Mouse (Mus musculus): ENCODE measurements at regions not wholly inside any gene's neighbourhood (a gene's known extent, or its start where the extent isn't known, plus 50 kb on each side); places are given as distances from the start of the nearest gene placed in this dataset.

DNA sequence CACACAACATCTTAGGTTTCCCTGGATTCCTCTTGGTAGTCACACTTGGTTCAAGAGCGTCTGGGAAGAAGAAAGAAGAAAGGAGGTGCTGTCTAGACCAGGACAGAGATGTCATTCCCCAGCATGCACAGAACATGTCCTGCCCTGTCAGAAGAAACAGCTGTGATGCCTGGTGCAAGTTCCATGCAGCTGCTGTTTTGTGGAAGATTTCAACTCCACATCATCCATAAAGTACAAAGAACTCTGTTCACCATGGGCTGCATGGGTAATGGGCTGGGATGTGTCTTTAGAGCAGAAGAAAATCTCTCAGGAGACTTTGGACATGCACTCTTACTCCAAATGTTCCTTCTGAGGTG is 262.8 kb downstream of the Gm11361 start:
- WGBS = 71% methylated on average over 1 of the region's 1 CpGs
- no peaks in the 10 kb centered on the region for H3K9me3 ChIP-seq (ENCODE audit: control insufficient read depth, low read length)
- no peaks in the 10 kb centered on the region for H3K36me3 ChIP-seq (ENCODE audit: control insufficient read depth, insufficient read depth, low read length)
- H3K27me3 ChIP-seq (ENCODE audit: control insufficient read depth, insufficient read depth, low read length) = no peaks in the 10 kb centered on the region
- H3K4me3 ChIP-seq (ENCODE audit: low read depth, low read length) = no peak overlapping the region
- peaks cover 5% of the 10 kb centered on the region for H3K4me1 ChIP-seq (ENCODE audit: control insufficient read depth, insufficient read depth, low read length)
- H3K27ac ChIP-seq (ENCODE audit: low read depth, low read length) = no peak overlapping the region
- no peak overlapping the region for H3K9ac ChIP-seq (ENCODE audit: low read length)
- DNase-seq (ENCODE audit: low spot score, missing footprints) = no peak
- H3K4me2 ChIP-seq = no peak overlapping the region
- ATAC-seq (ENCODE audit: low FRiP score) = no peak

DNA sequence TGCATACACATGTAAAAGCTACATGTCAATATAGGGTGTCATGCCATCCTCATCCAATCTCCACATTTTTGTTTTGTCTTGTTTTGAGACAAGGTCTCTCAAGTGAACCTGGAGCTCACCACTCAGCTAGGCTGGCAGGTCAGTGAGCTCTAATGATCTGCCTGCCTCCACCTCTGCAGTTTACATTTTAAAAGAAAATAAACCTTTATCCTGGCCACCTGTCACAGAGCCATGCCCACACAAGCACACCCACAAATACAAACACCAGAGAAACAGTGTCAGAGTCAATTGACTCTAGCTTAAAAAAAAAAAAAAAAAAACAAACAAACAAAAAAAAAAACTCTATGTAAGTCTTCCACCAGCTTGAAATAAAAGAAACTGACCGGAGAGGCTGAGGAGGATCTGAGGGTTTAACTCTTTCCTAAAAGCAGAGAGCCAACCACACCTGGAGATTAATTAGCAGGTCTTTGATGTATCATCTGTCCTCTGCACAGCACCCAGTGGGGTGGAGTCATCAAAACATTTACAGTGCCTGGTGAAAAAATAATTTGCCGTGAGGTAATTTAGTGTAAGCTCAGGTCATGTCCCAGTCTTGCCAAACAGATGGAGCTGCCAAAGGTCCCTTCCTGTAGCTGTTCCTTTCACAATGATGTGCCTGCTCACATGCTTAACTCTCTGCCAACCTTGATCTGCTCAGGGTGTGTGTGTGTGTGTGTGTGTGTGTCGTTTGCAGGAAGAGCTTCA is 262.2 kb downstream of the Gm11361 start:
- H3K4me1 ChIP-seq (ENCODE audit: control insufficient read depth, insufficient read depth, low read length) = peaks cover 5% of the 10 kb centered on the region
- no peak for ATAC-seq (ENCODE audit: low FRiP score)
- no peak for DNase-seq (ENCODE audit: low spot score, missing footprints)
- H3K4me2 ChIP-seq = no peak overlapping the region
- no peak overlapping the region for H3K27ac ChIP-seq (ENCODE audit: low read depth, low read length)
- H3K36me3 ChIP-seq (ENCODE audit: control insufficient read depth, insufficient read depth, low read length) = no peaks in the 10 kb centered on the region
- H3K9ac ChIP-seq (ENCODE audit: low read length) = no peak overlapping the region
- no peaks in the 10 kb centered on the region for H3K27me3 ChIP-seq (ENCODE audit: control insufficient read depth, insufficient read depth, low read length)
- H3K4me3 ChIP-seq (ENCODE audit: low read depth, low read length) = no peak overlapping the region
- no peaks in the 10 kb centered on the region for H3K9me3 ChIP-seq (ENCODE audit: control insufficient read depth, low read length)
- 74% methylated on average over 3 of the region's 3 CpGs for WGBS

DNA sequence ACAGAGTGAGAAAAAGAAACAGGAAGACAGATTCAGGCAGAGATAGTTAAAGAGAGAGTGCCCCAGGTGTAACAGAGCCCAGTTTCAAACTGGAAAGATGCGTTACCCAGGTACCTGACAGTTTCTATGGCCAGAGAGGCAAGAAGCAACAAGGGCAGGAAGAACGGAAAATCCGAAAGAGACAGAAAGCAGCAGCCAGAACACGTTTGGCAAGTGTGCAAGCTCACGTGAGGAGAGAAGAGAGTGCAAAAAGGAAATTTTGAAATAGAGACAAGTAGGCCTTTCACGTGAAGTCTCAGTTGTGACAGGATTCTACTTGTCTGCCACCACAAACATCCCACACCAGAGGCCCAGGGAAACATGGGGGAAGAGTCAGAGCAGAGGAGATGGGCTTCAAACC is 259.8 kb downstream of the Gm11361 start:
- H3K27me3 ChIP-seq (ENCODE audit: control insufficient read depth, insufficient read depth, low read length) = no peaks in the 10 kb centered on the region

DNA sequence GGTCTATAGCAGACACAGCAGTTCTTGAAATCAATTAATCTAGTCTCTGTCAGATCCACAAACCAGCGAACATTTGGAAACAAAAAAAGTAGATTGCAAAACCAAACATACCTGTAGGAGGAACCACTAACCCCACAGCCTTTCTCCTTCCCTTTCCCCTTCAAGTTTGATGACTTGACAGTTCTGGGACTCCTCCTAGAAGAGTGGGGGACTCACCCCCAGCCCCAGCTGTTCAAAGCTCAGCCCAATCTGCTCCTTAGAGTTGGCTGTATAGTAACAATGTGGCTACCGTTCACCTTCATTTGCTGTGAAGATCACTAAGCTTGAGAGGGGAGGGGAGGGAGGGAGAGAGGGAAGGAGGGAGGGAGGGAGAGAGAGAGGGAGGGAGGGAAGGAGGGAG is 259.3 kb downstream of the Gm11361 start:
- DNase-seq (ENCODE audit: low spot score, missing footprints) = no peak
- ATAC-seq (ENCODE audit: low FRiP score) = no peak
- H3K27me3 ChIP-seq (ENCODE audit: control insufficient read depth, insufficient read depth, low read length) = no peaks in the 10 kb centered on the region
- 56% methylated on average over 2 of the region's 2 CpGs for WGBS
- no peak overlapping the region for H3K27ac ChIP-seq (ENCODE audit: low read depth, low read length)
- H3K4me1 ChIP-seq (ENCODE audit: control insufficient read depth, insufficient read depth, low read length) = peaks cover 5% of the 10 kb centered on the region
- no peaks in the 10 kb centered on the region for H3K36me3 ChIP-seq (ENCODE audit: control insufficient read depth, insufficient read depth, low read length)
- H3K4me3 ChIP-seq (ENCODE audit: low read depth, low read length) = no peak overlapping the region
- H3K9ac ChIP-seq (ENCODE audit: low read length) = no peak overlapping the region
- no peaks in the 10 kb centered on the region for H3K9me3 ChIP-seq (ENCODE audit: control insufficient read depth, low read length)
- no peak overlapping the region for H3K4me2 ChIP-seq

More for the DNA sequence above, 259.8 kb downstream of the Gm11361 start:
- 83% methylated on average over 6 of the region's 6 CpGs for WGBS
- Histone ChIP-seq H3K36me3 (ENCODE audit: control insufficient read depth, insufficient read depth, low read length) (no peaks in the 10 kb centered on the region), H3K9me3 (ENCODE audit: control insufficient read depth, low read length) (no peaks in the 10 kb centered on the region), H3K27ac (ENCODE audit: low read depth, low read length) (no peak overlapping the region; the same call in 1 of the 2 replicates), H3K4me2 (no peak overlapping the region), H3K4me3 (ENCODE audit: low read depth, low read length) (no peak overlapping the region), H3K9ac (ENCODE audit: low read length) (no peak overlapping the region), H3K4me1 (ENCODE audit: control insufficient read depth, insufficient read depth, low read length) (peaks cover 5% of the 10 kb centered on the region)
- ATAC-seq (ENCODE audit: low FRiP score) (no peak), DNase-seq (ENCODE audit: low spot score, missing footprints) (no peak)

DNA sequence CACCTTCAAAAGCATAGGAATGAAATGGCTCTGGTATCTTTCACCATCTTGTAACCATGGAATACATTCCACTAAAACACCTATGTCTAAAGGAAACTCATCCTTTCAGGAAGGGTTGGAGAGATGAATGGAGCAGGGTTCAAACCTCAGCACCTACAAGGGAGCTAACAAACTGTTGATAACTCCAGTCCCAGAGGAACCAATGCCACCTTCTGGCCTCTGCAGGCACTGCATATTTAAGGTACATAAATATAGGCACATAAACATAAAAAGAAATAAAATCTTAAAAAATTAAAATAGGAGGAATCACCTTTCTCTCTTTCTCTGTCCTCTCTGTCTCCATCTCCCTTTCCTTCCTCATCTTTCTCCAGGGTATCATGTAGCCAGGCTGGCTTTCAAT is 256.9 kb downstream of the Gm11361 start:
- H3K9me3 ChIP-seq (ENCODE audit: control insufficient read depth, low read length) = no peaks in the 10 kb centered on the region
- H3K36me3 ChIP-seq (ENCODE audit: control insufficient read depth, insufficient read depth, low read length) = no peaks in the 10 kb centered on the region
- ATAC-seq (ENCODE audit: low FRiP score) (no peak), DNase-seq (ENCODE audit: low spot score, missing footprints) (no peak)
- no peak overlapping the region for H3K9ac ChIP-seq (ENCODE audit: low read length)
- H3K27ac ChIP-seq (ENCODE audit: low read depth, low read length) = no peak overlapping the region
- H3K27me3 ChIP-seq (ENCODE audit: control insufficient read depth, insufficient read depth, low read length) = no peaks in the 10 kb centered on the region
- H3K4me3 ChIP-seq (ENCODE audit: low read depth, low read length) = no peak overlapping the region
- peaks cover 5% of the 10 kb centered on the region for H3K4me1 ChIP-seq (ENCODE audit: control insufficient read depth, insufficient read depth, low read length)
- no peak overlapping the region for H3K4me2 ChIP-seq

DNA sequence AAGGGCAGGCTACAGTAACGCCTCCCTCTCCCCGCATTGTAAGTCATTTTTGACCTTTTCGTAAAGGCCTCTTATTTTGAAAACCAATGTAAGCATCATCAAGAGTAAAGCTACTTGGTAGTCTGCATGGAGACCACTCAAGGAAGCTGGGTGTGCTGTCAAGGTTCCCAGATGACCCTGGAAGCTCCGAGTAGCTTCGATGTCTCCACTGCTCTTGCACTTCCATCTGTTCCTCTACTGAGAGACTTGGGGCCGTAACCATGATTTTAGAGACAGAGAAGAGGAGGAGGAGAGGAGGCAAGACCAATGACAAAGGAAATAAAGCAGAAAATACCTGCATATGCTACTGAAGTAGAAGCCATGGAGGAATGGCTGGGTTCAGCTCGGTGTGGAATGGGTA is 256.0 kb downstream of the Gm11361 start:
- ATAC-seq (ENCODE audit: low FRiP score) (no peak), DNase-seq (ENCODE audit: low spot score, missing footprints) (no peak)
- no peak overlapping the region for H3K9ac ChIP-seq (ENCODE audit: low read length)
- H3K27me3 ChIP-seq (ENCODE audit: control insufficient read depth, insufficient read depth, low read length) = no peaks in the 10 kb centered on the region
- WGBS = 94% methylated on average over 7 of the region's 7 CpGs
- peaks cover 5% of the 10 kb centered on the region for H3K4me1 ChIP-seq (ENCODE audit: control insufficient read depth, insufficient read depth, low read length)
- no peak overlapping the region for H3K4me3 ChIP-seq (ENCODE audit: low read depth, low read length)
- no peaks in the 10 kb centered on the region for H3K9me3 ChIP-seq (ENCODE audit: control insufficient read depth, low read length)
- H3K36me3 ChIP-seq (ENCODE audit: control insufficient read depth, insufficient read depth, low read length) = no peaks in the 10 kb centered on the region
- H3K4me2 ChIP-seq = no peak overlapping the region
- H3K27ac ChIP-seq (ENCODE audit: low read depth, low read length) = no peak overlapping the region

DNA sequence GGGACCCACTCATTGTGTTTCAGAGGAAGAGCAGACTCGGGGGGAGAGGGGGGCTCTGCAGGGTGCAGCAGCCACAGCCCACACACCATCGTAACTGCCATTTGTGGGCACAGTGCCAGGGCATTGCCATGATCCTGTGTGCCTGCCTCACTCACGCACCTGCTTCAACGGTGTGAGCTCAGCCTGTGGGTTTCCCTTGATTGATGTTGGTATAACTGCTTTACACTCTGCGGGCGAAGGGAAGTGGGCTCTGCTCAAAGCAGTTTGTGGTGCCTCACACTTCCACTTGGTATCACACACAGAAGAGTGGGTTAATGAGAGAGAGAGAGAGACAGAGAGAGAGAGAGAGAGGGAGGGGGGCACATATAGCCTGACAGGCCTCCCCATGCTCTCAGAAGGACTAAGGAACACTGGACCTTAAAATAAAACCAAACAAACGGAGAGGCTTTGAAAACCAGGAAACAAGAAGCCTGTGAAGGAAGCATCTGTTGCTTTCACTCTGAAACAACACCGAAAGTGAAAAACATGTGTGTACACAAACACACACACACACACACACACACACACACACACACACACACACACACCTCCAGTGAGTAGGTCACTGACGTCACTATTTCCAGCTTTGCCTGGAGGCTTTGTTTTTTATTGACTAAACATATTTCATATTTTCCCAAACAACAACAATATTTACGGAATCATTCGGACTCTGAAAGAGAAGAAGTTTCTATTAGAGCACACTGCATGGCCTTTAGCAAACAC is 255.4 kb downstream of the Gm11361 start:
- Histone ChIP-seq H3K36me3 (ENCODE audit: control insufficient read depth, insufficient read depth, low read length) (no peaks in the 10 kb centered on the region), H3K4me3 (ENCODE audit: low read depth, low read length) (no peak overlapping the region), H3K27me3 (ENCODE audit: control insufficient read depth, insufficient read depth, low read length) (no peaks in the 10 kb centered on the region), H3K27ac (ENCODE audit: low read depth, low read length) (no peak overlapping the region), H3K4me1 (ENCODE audit: control insufficient read depth, insufficient read depth, low read length) (peaks cover 3% of the 10 kb centered on the region), H3K9me3 (ENCODE audit: control insufficient read depth, low read length) (no peaks in the 10 kb centered on the region), H3K4me2 (no peak overlapping the region), H3K9ac (ENCODE audit: low read length) (no peak overlapping the region)
- WGBS = 86% methylated on average over 11 of the region's 11 CpGs
- DNase-seq (ENCODE audit: low spot score, missing footprints) (no peak), ATAC-seq (ENCODE audit: low FRiP score) (no peak)

DNA sequence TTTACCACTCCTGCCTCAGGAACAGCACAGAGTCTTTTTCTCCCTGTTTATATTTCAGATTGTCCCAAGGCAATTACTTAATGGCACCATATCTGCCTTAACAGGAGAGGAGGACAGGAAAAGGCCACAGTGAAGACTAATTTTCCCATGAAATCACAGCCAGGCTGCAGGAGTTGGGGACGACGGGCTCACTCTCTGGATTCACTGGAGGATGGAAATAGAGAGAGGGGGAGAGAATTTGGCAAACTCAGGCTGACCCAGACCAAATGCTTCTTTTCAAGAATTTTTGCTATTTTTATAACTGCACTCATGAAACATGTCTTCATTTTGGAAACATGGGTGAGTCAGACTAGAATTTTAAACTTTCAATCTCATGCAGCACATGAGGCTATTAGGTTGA is 250.9 kb downstream of the Gm11361 start:
- Histone ChIP-seq H3K27ac (ENCODE audit: low read depth, low read length) (no peak overlapping the region), H3K36me3 (ENCODE audit: control insufficient read depth, insufficient read depth, low read length) (no peaks in the 10 kb centered on the region), H3K27me3 (ENCODE audit: control insufficient read depth, insufficient read depth, low read length) (no peaks in the 10 kb centered on the region), H3K4me2 (no peak overlapping the region), H3K9me3 (ENCODE audit: control insufficient read depth, low read length) (no peaks in the 10 kb centered on the region), H3K9ac (ENCODE audit: low read length) (no peak overlapping the region), H3K4me3 (ENCODE audit: low read depth, low read length) (no peak overlapping the region), H3K4me1 (ENCODE audit: control insufficient read depth, insufficient read depth, low read length) (no peaks in the 10 kb centered on the region)
- 90% methylated on average over 2 of the region's 2 CpGs for WGBS
- DNase-seq (ENCODE audit: low spot score, missing footprints) (no peak), ATAC-seq (ENCODE audit: low FRiP score) (no peak)

DNA sequence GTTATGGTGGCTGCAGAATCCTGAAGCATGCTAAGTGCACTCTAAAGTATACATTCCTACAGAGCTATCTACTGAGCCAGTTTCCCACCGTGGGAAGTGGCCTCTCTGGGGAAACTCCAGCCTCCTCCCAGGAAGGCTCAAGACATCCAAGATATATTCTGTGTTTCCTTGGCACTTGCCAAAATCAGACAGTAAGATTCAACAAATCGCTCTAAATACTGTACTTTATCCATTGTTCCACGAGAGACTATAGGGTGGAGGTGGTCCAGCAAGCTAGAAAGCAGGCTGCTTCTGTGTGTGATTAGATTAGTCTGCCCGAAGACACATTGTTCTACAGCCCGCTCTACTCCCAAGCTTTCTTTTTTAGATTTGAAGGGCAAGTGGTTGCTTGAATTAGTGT is 250.5 kb downstream of the Gm11361 start:
- DNase-seq (ENCODE audit: low spot score, missing footprints) = no peak
- no peak overlapping the region for H3K27ac ChIP-seq (ENCODE audit: low read depth, low read length)
- H3K9ac ChIP-seq (ENCODE audit: low read length) = no peak overlapping the region
- H3K4me3 ChIP-seq (ENCODE audit: low read depth, low read length) = no peak overlapping the region
- ATAC-seq (ENCODE audit: low FRiP score) = no peak
- H3K27me3 ChIP-seq (ENCODE audit: control insufficient read depth, insufficient read depth, low read length) = no peaks in the 10 kb centered on the region
- H3K4me1 ChIP-seq (ENCODE audit: control insufficient read depth, insufficient read depth, low read length) = no peaks in the 10 kb centered on the region
- WGBS = 92% methylated on average over 5 of the region's 5 CpGs
- H3K36me3 ChIP-seq (ENCODE audit: control insufficient read depth, insufficient read depth, low read length) = no peaks in the 10 kb centered on the region
- no peaks in the 10 kb centered on the region for H3K9me3 ChIP-seq (ENCODE audit: control insufficient read depth, low read length)
- H3K4me2 ChIP-seq = no peak overlapping the region

Data from midbrain, embryonic 11.5 days (tissue).